Mouse (Mus musculus) lung, postnatal 14 days (tissue): ENCODE measurements around the gene Serpinb9c.
"Not testable (repeated sequence)": the region's sequence is repeated elsewhere in the genome, so short reads cannot be mapped to it uniquely, and the experiment has no call there.

Source experiments
- DNase-seq: peaks from one replicate; pipeline ENCODE4 v3.0.0; 2021

Gene Serpinb9c

DNA sequence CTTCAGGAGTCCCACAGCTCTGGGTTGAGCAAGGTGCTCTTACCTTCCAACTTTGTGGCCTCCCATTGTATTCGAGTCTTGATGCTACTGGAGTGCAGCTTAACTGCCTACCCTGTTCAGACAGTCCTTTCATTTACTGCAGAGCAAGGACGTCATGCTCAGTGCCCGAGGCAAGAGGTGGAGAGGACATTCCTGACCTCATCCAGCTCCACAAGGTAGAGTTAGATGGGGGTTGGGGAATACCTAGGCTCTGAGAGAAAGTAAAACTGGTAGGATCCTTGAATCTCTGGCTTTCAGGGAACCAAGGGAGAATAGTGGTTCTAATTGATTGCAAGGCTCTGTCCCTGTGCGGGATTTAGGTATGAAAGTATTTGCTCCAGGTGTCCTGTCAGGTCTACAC lies at the start of gene Serpinb9c:
Serpinb9c (minus strand) TSS at position 101 of the 400 bp plus-strand sequence.
- DNase-seq = no peak

DNA sequence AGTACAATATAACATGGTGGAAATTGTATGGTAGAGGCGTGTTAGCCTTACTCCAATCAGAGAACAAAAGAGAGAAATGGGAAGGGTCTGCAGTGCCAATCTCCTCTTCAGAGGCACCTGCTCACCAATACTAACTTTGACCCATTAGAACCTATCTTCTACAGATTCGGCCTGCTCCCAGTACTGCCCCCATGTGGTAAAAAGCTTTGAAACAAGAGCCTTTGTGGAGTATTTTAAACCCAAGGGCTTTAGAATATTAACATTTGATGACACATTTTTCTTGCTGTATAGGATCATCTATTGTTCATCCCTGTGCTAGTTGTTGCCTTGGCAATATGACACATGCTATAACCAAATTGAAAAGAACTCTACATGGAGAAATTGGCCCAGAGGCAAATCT lies 40.2 kb upstream of the Serpinb9c start:
- DNase-seq = no peak

DNA sequence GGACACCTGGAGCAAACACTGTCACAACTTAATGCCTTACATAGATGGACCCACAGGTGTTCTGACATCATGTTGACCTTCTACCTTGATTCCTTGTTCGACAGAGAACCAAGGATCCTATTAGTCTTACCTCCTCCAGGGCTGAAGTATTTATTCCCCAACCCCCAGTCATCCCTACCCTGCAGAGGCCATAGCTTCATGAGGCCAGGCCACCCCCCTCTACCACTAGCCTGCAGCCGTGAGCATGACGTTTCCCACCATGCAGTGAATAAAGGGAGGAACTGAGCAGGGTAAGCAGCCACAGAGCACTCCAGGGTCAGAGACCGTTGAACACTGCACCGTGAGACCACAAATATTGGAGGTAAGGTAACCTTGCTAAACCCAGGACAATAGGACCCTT lies 33.1 kb upstream of the Serpinb9c start, which contains the start of gene Serpinb9d:
Serpinb9d (plus strand) TSS at position 301 of the 400 bp plus-strand sequence.
- DNase-seq = no peak

DNA sequence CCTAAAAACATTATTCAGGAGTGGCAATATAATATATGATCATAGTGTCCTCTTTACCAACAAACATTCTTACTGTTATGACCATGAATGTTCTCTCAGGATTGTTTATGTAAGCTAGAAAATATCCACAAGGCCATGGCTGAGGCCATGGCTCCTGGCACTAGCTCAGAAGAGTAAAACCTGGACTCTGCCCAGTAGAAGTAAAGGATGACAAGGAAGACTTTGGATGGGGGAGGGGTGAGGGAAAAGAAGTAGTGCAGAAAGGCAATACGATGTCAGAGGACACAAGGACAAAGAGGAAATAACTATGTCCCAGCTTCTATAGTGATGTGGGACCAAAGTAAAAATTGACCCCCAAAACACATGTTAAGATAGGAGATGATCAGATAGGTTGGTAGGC lies 30.9 kb upstream of the Serpinb9c start:
- not testable (repeated sequence) for DNase-seq

DNA sequence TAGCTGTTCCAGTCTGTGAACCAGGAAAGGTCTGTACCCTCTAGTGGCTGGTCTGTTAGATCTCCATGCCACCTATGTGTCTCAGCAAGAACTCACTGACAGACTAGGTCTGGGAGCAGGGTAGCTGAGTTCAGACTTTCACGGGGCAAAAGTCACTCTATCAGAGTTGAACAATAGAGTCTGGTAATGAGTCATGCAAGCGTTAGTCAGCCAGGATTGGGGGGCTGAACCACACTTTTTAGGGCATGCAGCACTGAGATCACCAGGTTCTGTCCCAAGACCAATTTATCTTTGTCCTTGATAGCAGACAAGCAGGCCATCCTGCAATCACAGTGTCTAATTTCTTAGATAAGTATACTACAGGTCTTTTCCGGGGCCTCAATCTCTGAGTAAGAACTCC lies 18.1 kb downstream of the Serpinb9c start:
- DNase-seq = no peak

DNA sequence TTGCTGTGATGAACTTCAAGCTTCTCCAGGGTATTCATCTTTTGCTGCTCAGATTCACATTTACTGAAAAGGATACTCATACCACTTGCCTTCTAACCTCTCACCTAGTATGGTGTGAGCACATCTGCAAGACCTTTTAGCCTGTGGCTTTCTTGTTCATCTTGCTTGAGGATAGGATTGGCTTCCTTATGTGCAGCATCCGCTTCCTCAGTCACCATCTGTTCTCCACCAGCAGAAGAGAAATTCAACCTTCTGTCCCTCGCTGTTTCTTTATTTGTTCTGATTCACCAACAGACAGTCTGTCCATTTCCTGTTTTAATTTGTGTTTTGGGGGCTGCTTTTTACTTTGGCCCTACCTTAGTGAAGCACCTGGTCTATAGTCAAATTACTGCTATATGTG lies 21.8 kb downstream of the Serpinb9c start:
- DNase-seq = no peak

DNA sequence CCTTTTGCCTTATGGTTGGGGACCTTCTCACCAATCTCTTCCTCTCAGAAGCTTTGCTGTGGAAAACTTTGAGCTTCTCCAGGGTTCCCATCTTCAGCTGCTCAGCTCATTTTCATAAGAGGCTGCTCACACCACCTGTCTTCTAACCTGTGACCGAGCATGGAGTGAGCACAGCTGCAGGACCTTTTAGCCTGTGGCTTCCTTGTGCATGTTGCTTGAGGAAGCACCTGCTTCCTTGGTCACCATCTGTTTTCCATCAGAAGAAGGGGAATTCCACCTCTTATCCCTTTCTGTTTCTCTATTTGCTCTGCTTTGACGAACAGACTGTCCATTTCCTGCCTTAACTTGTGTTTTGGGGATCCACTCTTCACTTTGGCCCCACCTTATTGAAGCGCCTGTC lies 46.5 kb downstream of the Serpinb9c start:
- DNase-seq = no peak

DNA sequence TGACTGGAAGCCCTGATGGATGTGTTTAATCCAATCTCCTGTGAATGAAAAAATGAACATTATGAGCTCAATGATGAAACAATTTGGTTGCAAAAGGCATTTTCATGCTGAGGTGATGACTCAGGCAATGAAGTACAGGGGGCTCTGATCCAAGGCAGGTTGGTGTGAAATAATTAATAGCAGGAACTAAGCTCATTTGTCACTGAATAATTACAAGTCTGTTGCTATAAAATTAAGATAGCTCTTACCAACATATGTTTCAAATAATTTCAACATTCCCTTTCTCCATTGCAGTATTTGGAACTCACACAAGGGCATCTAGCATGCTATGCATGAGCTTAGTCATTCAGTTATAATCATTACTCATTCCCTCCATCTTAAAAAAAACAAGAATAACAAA lies 53.9 kb downstream of the Serpinb9c start:
- no peak for DNase-seq
